Mouse (Mus musculus): Measurements from ENCODE around the gene Ddb2.
"Not testable (repeated sequence)": the region's sequence is repeated elsewhere in the genome, so short reads cannot be mapped to it uniquely, and the experiment has no call there.

The Ddb2 gene

GRCm38 (mm10) chr2:91255661-91256150 is 18.9 kb upstream of the Ddb2 start, which contains the start of gene Pacsin3:
Gene Pacsin3 (plus strand): TSS chr2:91255954.
- DNase-seq (ENCODE audit: low spot score in 2 of 2) = no peak

- DNase-seq (ENCODE audit: low spot score in 2 of 2) = no peak
Measured at GRCm38 (mm10) chr2:91254725-91255380, 18.1 kb upstream of the Ddb2 start.

DNA sequence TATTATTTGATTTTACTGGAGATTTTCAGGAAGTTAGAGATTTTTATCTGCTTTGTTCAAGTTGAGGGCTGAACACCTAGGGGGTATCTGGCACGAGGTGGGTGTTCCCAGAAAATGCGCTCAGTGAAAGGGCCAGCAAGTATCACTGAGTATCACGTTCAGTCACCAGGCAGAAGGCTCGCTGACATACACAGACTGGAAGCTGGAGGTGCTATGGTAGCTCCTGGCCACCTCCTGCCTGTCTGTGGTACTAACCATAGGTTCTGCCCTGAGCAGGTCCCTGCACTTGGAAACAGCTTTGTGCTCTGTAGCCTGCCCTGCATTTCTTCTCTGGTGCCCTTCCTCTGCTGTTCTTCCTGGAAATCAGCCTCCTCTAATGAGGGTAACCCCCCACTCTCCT is 15.7 kb upstream of the Ddb2 start:
- no peak for DNase-seq (ENCODE audit: low spot score in 2 of 2)

GRCm38 (mm10) chr2:91252001-91252400 is 15.2 kb upstream of the Ddb2 start:
- DNase-seq (ENCODE audit: low spot score in 2 of 2) = no peak

- DNase-seq (ENCODE audit: low spot score in 2 of 2) = no peak
Measured at GRCm38 (mm10) chr2:91248366-91248765, 11.6 kb upstream of the Ddb2 start.

- no peak for DNase-seq (ENCODE audit: low spot score in 2 of 2)
Measured at GRCm38 (mm10) chr2:91244557-91245228, 7.9 kb upstream of the Ddb2 start.

DNA sequence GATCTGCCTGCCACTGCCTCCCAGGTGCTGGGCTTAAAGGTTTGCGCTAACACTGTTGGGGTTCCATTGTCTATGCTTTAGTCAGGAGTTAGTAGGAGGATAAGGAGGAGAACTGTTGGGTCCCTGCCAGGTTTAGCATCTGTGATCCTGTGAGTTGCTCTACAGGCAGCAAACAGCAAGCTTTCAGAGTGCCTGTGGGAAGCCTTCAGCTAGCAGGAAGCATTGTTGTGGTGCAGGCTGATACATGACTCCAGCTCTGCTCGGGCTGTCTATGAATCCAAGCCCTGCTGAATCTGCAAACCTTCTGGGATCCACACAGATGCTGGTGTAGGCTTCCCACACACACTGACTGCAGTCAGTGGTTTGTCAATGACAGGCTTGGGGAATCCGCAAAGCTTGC is 6.6 kb upstream of the Ddb2 start:
- no peak for DNase-seq (ENCODE audit: low spot score in 2 of 2)

DNA sequence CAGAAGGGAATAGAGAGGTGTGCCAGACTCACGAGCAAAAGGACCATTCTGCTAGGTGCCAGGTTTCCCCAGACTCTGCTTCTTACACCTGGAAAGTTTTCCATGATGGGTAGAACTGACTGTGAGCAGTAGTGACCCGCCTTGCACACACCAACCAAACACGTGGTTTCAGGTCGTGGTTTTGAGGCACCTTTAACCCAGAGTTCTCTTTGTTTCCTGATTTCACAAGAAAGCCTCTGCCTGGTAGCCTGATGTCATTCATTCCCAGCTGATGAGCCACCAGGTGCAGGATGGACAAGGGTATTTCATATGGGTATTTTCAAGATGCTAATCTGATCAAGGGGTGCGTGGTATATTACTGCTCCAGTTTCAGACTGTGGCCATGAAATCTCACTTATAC is 5.8 kb upstream of the Ddb2 start:
- DNase-seq (ENCODE audit: low spot score in 2 of 2) = peak in 1 of 2 experiments; percentile 25

DNA sequence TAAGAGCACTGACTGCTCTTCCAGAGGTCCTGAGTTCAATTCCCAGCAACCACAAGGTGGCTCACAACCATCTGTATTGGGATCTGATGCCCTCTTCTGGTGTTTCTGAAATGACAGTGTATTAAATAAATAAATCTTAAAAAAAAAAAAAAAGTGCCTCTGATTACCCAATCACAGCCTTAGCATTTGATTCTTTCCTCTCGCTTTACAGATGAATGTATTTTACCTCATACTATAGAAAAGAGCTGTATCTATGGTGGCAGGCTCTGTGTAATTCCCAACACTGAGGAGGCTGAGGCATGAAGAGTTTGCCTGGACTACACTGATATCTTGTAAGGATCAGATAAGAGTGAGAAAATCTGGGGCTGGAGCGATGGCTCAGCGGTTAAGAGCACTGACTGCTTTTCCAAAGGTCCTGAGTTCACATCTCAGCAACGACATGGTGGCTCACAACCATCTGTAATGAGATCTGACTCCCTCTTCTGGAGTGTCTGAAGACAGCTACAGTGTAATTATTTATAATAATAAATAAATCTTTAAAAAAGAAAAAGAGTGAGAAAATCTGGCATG is 814 bp upstream of the Ddb2 start:
- DNase-seq (ENCODE audit: low spot score in 2 of 2) = not testable (repeated sequence)

GRCm38 (mm10) chr2:91229735-91230134 is 7.0 kb downstream of the Ddb2 start:
- DNase-seq (ENCODE audit: low spot score in 2 of 2) = no peak

- no peak for DNase-seq (ENCODE audit: low spot score in 2 of 2)
Measured at GRCm38 (mm10) chr2:91223614-91224013, 13.2 kb downstream of the Ddb2 start.

- no peak for DNase-seq (ENCODE audit: low spot score in 2 of 2)
Measured at GRCm38 (mm10) chr2:91220501-91220900, 16.3 kb downstream of the Ddb2 start.

DNA sequence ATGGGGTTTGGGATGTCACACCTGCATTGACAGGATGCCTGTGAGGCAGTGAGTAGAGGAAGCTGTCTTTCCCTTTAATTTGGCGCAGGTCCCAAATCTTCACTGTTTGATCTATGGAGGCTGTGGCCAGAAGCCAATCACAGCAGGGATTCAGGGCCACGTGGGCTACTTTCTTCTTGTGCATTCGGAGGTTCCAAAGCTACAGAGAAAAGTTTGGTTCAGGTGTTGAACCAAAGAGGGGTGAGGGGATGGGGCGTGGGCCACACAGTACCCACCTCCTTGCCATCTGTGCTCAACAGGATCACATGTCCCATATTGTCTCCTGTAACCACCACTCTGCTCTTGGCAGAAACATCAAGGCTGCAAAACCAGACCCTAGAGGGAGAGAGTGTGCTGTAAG is 19.8 kb downstream of the Ddb2 start:
- no peak for DNase-seq (ENCODE audit: low spot score in 2 of 2)

DNA sequence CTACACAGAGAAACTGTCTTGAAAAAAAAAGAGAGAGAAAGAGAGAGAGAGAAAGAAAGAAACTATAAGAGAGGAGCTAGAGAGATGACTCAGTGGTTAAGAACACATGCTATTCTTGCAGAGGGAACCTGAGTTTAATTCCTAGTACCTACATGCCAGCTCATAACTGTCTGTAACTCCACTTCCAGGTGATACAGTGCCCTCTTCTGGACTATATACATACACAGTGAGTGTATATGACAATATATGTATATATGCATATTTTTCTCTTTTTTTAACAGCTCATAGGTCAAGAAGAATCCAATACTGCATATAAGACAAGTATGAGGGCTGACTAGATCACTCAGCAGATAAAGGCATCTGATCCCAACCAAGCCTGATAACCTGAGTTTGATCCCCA is 23.5 kb downstream of the Ddb2 start:
- no peak for DNase-seq (ENCODE audit: low spot score in 2 of 2)

DNA sequence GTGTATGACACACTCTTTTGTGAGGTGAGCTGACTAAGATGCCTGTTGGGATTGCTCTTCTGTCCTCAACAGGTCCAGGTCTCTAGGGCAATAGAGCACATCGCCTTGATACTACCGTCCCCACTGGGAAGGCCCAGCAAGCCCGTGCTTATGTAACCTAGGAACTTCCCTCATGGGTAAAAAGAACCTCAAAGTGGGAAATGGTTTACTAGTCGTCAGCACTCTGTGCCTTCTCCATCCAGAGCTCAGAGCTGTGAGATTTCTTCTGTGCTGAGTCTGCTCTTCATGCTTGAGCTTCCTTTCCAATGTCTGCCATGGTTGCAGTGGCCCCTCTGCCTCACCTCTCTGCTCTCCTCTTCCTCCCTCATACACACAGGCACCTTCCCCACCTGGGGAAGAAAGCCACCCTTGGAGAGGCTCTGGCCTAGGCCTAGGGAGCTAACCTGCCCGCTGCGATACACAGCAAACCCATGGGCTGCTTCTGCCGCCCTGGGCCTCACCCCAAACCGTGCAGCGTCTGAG is 30.5 kb downstream of the Ddb2 start:
- no peak for DNase-seq (ENCODE audit: low spot score in 2 of 2)

DNA sequence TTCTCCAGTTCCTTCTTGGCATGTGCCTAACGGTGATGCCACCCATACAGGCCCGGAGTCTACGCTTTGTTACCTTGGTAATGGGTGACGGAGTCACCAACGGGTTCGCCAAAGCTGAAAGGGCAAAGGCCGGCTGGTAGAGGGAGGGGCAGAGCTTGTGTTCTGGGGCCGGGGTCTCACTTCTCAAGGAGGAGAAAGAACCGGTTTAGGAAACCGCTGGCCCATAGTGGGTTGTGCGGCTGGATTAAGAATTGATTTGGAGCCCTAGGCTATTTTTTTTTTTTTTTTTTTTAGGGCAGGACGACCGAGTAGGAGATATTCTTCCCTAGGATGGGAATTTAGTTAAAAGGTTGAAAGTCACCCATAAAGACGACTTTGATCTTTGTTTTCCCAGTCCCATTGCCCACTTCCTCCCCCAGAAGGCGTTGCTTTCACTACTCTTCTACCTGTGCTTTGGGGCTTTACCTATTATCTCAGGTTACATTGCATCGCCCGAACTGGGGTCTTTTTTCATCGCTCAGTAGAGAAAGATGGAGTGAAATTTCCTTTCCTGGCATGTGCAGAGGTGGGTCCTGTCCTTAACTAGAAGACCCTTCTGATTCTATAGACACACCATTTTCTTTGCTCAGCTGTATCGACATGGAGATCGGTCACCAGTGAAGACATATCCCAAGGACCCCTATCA is 33.7 kb downstream of the Ddb2 start:
- DNase-seq (ENCODE audit: low spot score in 2 of 2) = no peak

- peak; percentile 94 for DNase-seq (ENCODE audit: low spot score in 2 of 2)
Measured at GRCm38 (mm10) chr2:91202222-91202971, 34.4 kb downstream of the Ddb2 start, which contains the start of the genes Nr1h3 and Acp2. Gene Nr1h3 (minus strand): TSS chr2:91202834. Gene Acp2 (plus strand): TSS chr2:91202885.

- DNase-seq (ENCODE audit: low spot score in 2 of 2) = no peak
Measured at GRCm38 (mm10) chr2:91198888-91199287, 37.9 kb downstream of the Ddb2 start.

DNA sequence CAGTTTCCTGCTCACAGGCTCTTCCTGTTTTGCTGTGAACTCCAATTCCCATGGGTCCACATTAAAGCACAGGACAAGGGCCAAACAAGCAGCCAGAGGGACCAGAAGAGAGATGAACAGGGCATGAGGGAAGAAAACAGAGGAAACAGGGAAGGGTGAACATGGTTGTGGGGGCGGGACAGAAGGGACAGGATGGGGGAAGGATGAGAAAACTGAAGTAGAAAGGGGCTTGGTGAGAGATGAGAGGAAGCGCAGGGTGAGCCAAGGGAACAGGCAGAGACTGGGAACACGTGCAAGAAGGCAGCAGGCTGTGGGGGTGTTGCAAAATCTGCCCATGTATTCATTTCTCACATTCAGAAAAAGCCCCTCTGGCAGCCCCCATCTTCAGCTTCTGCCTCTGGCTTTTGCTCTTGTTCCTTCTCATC is 40.2 kb downstream of the Ddb2 start:
- DNase-seq (ENCODE audit: low spot score in 2 of 2) = peak in 1 of 2 experiments; percentile 38

- DNase-seq (ENCODE audit: low spot score in 2 of 2) = peak; percentile 79 to 92
Measured at GRCm38 (mm10) chr2:91194624-91195332, 42.0 kb downstream of the Ddb2 start.

DNA sequence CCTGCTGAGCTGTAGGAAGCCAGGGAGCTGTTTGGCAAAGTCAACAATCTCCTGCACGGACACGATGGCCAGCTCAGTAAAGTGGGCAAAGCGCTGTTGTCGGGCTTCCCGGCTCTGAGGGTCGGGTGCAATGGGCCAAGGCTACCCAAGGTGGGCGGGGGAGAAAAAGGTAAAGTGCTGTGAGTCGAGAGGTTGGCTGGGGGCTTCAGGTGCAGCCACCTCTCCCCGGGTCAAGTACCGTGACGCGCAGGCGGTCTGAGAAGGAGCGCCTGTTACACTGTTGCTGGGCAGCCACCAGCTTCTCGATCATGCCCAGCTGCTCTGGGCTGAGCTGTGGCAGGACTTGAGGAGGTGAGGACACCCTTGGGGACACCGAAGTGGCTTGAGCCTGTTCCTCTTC is 46.3 kb downstream of the Ddb2 start:
- no peak for DNase-seq (ENCODE audit: low spot score in 2 of 2)
